Mouse (Mus musculus) Muller cell, postnatal 12 days (primary cell): ENCODE measurements at regions not wholly inside any gene's neighbourhood (a gene's known extent, or its start where the extent isn't known, plus 50 kb on each side); places are given as distances from the start of the nearest gene placed in this dataset.
"Not testable (repeated sequence)": the region's sequence is repeated elsewhere in the genome, so short reads cannot be mapped to it uniquely, and the experiment has no call there.

Experiments
- DNase-seq: peaks from one replicate; pipeline ENCODE4 v3.0.0-alpha.2; 2015; ENCODE audit errors: inconsistent ontology term

DNA sequence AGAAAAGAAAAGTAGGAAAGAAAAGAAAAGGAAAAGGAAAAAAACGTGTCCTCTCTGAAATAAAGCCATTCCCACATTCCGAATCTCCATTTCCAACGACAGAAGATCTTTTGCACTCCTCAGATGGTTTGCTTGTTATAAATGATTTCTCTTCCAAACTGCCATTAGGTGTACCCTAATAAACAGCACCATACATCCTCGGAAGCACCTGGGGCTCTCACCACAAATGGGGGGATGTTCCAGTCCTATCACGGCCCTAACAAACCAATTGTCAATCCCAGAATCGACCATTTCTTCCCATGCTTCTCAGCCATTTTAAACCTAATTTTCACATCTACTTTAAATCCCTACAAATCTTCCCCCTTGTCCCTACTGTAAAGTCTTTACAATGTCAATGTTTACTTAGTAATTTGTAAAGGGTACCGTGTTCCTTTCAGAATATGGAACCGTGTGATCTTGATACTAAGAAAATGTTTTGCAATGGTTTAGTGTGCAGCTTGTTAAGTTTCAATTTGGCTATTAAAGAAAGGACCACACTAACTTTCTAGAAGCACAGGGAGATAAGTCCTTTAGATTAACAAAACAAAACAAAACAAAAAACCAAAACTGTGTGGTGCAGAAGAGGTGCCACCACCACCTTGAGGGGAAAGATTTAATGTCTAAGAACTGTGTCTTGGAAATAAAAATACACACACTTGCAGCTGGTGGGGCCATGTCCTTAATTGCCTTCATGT lies 66.6 kb upstream of the Chd2 start:
- DNase-seq: peak; percentile 46

DNA sequence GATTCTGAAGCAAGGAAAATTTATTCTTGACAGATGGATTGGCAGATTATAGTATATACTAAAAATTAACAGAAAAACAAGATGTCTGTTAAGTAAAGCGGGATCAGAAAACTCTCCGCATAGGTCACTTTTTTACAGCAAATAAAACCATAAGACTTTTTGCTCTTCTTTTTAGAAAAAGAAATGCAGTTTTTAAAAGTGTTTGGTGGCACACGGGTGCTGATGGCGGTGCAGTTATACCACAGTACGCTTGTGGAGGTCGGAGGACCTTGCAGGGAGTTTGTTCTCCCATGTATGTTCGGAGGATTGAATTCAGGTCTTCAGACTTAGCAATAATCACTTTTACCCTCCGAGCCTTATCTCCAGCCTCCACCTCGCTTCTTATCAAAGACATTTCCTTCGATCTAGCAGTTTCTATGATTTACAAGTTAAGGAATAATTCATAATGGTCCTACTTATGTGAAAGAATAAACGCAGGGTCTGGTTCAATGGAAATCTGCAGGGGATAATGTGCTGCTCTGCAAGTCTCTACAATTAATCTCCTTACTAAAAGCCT lies 65.9 kb upstream of the Chd2 start:
- DNase-seq: no peak

DNA sequence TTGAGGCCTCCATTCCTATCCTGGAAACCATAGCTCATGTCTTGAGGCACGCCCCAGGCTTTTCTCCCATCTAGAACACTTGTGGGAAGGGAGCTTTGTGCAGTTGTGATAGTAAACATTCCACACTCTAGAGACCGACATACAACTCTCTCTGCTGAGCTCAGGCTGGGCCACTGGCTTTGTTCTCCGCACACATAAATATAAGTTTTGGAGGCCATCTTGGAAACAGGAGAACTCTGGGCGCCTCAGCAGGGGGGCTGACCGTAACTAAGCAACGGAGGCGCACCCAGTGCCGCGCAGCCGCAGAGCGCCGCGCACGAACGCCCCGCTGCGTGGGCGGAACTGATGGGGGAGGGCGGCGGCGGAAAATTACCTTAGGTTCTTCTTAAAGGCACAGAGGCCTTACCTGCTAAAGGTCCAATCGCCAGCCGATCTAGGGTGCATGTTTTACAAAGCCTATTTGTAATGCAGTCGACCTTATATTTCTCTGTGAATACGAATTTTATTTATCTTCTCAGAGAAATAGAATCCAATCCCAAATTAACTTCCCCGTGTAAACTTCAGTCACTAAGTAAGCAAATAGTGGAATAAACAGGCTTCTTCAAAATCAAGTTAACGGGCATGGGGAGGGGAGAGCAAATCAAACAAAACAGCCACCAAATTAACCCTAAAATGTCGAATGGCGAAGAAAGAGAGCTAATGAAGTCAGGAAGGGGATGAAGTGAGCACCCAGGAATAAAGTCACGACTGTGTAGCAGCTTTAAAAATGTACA lies 65.2 kb upstream of the Chd2 start:
- DNase-seq: peak; percentile 97

DNA sequence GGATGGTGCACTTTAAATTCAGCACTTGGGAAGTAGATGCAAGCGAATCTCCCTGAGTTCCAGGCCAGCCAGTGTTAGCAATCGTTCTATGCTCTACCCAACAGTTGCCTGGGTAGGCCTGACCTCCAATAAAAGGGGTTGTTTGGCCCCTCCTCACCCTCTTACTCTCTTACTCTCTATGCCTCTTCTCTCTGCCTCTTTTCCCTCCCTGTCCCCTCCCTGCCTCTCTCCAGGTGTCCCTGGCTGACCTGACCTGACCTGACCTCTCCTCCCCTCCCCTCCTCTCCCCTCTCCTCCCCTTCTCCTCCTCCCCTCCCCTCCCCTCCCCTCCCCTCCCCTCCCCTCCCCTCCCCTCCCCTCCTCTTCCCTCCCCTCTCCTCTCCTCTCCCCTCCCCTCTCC lies 63.0 kb upstream of the Chd2 start:
- no peak for DNase-seq

DNA sequence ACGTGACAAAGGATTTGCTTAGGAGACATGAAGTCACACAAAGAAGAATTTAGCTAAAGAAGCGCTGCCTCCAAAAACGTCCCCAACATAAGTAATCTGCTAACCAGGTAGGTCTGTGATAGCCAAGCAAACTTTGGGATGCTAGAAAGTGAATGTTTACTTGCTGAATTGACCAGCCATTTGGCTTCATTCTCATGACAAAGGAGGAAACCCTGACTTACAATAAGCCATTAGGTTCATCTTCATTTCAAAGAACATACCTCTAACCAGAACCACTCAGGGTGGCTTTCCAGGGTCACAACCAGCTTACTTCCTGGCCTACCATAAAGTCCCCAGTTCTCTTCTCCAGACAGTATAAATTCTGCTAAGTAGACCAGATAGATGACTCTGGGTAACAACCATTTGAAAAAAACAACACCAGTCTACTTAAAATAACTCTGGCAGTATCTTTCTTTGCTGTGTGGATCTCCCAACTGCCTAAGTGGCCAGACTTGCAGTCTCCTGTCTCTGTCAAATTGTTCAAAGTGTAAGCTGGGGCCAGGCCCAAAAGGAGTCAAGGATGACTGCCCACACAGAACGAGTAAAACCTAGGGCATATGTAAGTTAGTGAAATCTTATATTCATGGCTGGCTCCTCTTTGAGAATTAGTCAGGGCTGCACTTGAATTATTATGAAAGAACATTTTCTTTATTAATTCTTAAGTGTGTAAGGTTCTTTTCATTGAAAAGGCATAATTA lies 61.4 kb upstream of the Chd2 start:
- no peak for DNase-seq

DNA sequence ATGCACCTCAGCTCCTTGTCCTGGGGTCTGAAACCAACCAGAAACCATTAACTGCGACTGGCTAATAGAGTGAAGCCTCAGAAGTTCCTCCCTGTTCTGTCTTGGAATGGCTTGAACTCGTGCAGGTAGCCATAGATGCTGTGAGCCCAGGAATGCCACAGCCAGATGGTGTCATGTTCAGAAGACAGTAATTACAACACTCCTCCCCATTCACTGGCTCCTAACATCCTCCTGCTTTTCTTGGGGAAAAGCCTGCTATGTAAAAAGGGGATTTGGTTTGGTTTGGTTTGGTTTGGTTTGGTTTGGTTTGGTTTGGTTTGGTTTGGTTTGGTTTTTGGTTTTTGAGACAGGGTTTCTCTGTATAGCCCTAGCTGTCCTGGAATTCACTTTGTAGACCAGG lies 59.7 kb upstream of the Chd2 start:
- no peak for DNase-seq

DNA sequence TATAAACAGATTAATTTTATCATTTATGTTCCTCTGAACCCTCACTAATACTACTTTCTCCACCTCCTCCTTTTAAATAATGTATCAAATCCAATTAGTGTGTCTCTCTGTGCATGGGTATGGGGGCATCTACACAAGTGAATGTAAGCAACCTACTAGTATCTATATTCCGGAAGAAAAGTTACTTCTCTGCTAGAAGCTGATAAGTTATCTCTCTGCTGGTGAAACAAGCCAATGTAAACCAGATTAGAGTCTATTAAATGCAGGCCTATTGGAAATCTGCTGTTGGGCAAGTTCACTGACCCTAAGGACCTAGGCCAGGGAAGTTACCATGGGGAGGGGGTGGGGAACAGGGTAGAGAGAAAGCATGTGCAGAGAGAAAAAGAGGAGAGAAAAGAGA lies 59.1 kb upstream of the Chd2 start:
- no peak for DNase-seq

DNA sequence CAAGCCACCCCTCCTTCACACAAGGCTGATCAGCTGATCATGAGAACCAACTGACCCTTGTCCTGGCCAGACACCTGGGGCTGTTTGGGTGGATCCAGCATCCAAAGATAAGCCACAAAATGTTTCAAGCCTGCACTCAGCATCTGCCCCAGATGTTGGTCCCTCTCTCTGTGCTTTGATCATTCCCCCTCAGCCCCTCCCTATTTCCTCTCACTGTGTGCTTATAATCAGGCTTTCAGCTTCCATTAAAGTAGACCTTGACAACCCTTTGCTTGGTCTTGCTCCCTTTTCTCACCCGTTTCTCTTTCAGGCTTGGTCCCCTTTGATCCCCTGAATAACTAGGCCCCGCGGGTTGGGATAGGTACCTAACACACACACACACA lies 58.4 kb upstream of the Chd2 start:
- DNase-seq: not testable (repeated sequence)

DNA sequence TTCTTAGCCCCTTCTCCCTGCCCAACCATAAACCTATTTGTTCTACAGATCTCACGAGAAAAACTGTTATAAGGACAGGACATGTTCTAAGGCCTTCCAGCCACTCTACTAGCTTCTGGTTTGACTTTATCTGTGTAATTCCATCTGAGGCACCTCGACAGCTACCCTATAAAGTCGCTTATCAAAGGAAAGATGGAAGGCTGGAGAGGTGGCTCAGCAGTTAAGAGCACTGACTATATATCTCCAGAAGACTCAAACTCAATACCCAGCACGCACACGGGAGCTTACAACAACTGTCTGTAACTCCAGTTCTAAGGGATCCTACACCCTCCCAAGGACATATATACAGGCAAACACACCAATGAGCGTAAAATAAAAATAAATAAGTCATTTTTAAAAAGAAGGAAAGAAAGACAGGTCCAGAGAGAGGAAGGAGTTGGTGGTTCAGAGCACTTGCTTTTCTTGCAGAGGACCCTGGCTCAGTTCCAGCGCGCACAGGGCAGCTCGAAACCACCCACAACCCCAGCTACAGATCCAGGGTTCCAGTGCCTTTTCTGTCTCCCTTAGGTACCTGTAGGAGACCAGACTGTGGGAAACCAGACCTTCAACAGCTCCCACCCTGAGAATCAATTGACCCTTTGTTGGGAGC lies 57.8 kb upstream of the Chd2 start:
- DNase-seq: no peak

DNA sequence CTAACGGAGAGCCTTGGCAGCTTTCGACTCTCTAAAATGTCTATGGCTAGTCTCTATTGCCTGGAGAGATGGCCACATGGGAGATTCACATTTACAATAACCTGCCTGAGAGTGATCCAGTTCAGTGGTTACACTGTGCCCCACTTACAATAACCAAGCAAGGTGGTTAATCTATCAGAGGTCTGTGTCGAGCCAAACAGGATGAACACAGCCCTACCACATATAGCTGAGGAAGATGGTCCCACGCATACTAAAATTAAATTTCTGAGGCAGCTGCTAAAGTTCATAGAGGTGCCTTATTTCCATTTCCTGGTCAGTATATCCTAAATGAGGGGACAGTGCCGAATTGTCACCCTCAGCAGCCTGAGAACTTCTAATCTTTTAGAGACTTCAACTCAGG lies 56.3 kb upstream of the Chd2 start:
- DNase-seq: no peak

DNA sequence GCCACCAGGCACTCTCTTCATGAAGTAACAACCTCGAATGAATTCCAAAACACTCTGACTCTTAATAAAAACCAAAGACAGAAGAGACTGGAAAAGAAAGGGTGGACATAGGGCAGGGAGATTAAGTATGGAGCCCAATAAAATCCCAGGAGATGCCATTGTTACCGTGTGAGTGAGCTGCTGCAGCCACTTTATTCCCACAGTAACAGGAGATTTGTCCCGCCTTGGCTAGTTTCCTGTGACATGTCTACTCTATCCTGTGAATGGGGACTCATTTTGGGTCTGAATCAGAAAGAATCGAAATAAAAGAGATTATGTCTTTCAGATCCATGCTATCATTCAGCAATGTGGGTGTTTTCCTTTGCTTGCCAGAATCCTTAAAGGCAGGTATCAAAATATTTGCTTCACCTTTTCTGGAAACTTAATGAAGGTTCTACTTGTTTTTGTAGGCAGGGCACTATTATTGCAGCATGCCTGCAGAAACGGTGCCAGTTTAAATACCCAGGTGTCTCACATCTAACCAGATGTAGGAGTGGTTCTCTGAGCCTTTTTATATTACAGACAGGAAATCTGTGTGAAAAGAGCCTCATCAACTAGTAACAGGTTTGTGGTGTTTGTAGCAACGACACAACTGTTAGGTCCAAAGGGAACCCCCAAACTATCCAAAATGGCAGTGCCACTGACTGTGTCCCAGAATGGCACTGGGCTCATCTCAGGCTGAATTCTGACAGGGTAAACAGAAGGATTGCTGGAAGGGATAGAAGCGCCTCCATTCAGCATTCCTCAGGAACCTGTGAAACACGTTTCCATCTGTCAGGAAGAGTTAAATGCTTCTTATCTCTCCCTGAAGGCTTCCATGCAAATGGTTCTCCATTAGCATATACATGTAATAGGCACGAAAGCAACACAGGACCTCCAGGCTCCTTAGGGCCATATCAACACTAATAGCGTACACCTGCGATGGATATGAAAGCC lies 55.5 kb upstream of the Chd2 start:
- no peak for DNase-seq

DNA sequence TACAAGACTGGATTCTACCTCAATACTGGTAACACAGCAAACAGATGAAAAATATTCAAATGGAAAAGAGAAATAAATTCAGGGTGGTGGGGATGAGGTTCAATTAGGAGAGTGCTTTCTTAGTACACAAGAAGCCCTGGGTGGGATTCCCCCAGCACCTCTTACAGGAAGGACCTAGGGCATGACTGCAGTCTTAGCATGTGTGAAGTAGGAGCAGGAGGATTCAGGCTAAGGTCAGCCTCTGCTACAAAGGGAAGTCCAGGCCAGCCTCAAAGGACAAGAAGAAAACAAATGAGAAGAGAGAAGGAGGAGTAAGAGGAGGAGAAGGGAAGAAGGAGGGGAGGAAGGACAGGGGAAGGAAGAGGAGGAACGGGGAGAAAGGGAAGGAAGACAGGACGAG lies 54.8 kb upstream of the Chd2 start:
- DNase-seq: no peak

DNA sequence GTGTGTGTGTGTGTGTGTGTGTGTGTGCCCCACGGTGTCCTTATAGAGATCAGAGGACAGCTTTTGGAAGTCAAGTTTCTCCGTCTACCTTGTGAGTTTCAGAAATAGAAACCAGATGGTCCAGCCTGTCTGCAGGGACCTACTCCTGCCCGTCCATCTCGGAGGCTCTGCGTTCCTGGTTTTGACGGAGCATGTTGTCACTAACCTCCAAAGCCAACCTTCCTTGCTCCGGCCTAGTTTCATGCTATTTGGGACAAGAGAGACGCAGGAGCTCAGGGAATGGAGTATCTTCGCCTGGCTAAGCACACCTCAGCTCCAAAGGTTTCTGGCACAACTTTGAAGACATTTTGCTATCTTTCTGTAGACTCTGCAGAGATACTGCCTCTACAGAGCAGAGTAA lies 54.2 kb upstream of the Chd2 start:
- no peak for DNase-seq

DNA sequence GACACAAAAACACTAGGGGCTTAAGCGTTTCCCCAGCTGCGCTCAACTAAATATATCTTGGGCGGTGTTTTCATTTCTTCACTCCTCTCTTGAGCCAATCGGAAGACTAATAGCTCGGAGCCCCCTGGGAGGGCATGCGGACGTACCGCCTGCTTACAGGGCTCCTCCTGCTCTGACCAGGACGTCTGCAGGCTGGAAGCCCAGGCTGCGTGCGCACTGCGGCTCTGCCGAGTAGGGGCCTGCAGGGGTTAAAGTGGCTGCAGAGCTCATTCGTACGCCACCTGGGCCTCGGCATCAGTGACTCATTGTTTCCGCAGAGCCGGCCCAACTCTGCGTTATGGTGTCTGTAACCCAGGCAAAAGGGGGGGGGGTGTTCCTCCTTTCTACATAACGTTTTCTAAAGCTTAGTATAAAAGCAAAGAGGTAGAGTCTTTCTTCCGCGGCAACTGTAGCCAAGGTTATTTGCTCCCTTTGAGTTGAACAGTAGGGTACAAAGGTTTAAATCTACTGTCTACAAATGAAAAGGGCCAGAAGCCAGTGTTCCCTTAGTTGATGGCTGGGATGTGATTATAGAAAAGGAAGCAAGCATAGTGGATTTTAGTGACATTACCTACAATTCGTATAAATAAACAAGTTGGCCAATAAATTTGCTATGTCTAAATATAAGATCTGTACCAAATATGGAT lies 53.7 kb upstream of the Chd2 start:
- DNase-seq: peak; percentile 97

DNA sequence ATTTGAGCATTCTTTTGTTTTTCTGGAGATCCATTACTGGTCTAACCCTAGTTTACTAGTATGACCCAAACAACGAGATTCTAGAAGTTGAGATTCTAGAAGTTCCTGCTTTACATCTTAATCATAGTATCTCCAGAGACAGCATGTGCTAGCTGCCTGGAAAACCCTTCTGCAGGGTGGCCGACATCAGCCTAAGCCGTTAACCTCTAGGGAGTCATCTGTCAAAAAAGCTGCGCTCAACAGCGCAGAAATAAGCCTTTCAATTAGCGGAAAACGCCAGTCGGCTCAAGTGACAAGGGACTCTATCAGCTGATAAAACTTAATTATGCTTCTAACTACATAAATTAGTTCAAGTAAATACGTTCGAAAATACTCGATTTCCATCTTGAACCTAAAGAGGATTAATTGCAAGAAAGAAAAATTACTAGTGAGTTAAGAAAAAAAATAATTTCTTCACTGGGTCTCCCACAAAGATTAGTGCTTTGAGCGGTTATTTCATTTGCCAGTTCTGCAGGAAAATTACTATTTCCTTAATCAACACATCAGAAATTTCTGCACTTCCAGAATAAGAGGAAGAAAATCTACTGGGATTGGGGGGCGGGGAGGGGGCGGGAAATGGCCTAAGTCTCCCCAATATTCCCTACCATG lies 53.0 kb upstream of the Chd2 start:
- no peak for DNase-seq

DNA sequence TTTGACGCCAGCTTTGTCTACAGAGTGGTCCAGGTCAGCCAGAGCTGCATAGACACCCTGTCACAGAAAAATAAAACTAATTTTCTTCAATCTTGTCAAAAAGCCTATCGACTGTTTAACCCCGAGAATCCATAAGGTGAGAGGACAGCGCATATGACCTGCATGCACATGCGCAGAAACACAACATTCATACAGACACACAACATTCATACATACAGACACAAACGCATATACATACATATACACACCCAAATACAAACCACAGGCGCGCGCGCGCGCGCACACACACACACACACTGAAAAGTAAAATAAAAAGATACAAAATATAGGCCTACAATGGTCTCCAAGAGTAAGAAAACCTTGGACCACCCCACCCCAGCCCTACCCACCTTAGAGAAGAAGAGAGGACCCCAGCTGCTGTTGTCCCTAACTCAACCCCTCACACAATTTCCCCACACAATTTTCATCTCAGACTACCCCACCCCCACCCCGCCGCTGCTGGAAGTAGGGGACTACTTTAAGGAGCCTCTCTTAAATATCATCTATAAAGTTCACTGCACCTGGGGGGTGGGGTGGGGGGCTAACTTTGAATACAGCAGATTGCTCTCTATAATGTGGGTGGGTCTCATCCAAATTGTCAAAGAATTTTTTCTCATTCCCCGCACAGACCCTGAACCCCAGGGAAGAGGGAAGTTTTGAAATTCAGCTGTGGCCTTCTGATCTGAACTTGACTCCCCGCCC lies 52.2 kb upstream of the Chd2 start:
- DNase-seq: no peak

DNA sequence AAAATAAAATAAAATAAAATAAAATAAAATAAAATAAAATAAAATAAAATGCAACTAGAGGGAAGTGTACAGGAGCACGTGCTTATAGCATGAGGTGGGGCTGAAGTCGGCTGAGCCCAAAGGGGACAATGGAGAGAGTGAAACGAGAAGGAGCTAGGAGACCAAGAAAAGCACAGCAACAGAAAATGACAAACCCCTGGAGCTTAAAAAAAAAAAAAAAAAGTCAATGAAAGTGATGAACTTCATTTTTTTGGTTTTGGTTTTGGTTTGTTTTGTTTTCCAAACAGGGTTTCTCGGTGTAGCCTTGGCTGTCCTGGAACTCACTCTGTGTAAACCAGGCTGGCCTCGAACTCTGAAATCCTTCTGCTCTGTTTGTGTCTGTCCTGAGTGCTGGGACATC lies 51.2 kb upstream of the Chd2 start:
- no peak for DNase-seq
